Mouse (Mus musculus): ENCODE results near the gene Rtp3.

The Rtp3 gene

DNA sequence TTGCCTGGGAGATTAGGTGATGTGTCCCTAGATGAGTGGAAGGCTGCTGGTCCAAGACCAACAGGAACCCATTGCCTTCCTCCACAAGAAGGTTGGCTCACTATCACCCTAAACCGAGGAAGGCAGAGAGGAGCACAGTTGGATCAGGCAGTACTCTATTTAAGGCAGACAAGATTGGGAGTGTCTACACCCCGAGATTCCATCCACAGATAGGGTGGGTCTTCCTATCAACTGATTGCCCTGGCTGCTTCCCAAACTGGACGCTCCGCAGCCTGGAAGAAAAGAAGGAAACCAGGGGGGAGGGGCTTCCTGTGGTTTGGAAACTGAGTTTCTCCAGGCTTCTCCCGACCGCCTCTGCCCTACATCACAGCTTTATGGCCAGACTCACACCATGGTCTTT, at the start of gene Rtp3:
Gene Rtp3, minus strand, starts transcription at position 380 of the 400 bp plus-strand sequence.
- DNase-seq: peak; percentile 36 to 55

DNA sequence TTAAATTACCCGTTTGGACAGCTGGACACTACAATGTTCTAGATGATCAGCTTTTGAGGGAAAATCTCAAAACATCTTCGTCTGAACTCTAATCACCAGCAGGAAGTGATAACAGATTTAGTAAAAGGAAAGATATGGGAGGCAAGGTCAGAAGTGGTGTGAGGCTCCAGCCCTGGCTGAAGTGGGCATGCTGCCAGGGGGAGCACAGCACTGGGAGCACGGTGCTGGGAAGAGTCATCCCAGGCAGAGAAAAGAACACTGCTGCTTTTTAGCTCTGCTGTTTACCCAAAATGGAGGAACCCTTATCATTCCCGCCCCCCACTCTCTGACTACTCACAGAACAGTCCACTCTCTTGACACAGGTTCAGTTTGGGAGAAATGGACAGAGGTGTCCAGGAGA, 49.6 kb upstream of the Rtp3 start:
- DNase-seq: peak; percentile 65 to 71

DNA sequence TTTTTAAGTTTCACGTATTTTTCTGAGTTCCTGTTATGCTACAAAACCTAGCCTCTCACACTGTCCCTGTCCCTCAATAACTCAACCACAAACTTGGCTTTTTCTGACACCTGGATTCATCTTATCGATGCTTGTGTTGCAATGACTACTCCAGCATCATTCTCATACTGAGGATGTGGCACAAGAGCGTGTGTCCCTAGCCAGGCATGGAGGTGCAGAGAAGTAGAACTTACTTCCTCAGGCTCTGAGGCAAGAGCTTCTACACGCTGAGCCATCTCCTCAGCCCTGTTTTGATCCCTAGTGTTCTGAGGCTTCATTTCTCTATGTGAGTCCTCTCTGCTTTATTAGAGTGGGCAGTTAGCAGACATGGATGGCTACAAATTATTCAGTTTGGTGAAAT, 43.3 kb upstream of the Rtp3 start:
- DNase-seq: no peak

DNA sequence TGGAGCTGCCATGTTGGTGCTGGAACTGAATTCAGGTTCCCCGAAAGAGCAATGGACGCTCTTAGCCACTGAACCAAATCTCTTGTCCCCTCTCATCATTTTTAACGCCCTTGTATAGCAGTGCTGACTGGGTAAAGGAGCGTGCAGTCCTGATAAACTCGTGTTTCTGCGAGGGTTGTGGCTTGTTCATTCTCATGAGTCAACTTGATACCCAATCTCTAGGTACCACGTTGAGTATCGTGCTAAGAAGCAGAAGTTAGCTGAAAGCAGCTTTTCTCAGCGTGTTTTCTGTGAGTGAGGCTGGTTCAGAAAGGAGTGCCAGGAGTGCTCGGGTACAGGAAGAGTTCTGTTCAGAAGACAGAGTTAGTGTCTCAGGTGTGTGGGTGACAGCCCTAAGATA, 36.4 kb upstream of the Rtp3 start:
- DNase-seq: no peak

DNA sequence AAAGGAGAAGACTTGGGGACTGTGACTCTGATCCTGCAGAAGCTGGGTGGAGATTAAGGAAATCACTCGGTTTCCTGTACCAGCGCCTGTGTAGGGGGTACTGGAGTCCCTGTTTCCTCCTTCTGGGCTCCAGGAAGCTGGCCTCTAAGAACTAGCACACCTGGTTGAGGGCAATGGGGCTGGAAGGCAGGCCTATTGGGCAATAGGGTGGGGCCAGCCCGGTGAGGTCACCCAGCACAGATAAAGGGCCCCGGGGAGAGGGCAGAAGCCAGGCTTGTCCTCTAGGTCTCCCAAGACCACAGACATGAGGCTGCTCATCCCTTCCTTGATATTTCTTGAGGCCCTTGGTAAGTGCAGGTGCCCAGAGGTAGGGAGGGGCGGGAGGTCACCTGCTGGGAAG, 28.6 kb upstream of the Rtp3 start, which contains the start of gene Ltf:
Gene Ltf, plus strand, starts transcription at position 250 of the 400 bp plus-strand sequence.
- DNase-seq: no peak

DNA sequence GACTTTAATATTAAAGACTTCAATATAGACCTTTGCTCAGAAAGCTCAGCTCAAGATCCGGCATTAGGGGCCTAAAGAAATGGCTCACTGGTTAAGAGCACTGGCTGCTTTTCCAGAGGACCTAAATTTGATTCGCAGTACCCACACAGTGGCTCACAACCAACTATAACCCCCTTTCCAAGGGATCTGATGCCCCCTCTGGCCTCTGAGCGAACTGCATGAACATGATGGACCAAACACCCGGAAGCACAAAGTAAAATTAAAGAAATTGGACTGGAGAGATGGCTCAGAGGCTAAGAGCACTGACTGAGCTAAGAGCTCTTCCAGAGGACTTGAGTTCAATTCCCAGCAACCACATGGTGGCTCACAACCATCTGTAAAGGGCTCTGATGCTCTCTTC, 25.3 kb upstream of the Rtp3 start:
- peak in 1 of 2 experiments; percentile 16 for DNase-seq

DNA sequence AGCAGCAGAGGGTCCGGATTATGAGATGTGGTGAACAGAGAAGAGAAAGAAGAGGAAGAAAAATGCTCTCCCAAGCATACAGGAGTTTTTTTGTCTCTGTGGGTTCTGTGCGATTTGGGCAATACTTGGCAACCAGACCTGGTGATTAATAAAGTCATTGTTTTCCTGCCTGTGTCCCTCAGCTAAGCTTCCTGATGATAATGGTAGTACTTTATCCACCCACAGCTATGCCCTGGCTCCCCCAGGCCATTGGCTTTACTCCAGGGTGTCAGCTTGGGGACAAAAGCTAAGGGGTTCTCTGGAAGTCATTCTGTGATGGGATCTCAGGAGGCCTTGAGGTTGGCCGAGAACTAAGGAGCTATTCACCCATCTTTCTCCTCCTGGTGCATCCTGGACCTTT, 21.7 kb upstream of the Rtp3 start:
- DNase-seq: peak; percentile 16 to 22

DNA sequence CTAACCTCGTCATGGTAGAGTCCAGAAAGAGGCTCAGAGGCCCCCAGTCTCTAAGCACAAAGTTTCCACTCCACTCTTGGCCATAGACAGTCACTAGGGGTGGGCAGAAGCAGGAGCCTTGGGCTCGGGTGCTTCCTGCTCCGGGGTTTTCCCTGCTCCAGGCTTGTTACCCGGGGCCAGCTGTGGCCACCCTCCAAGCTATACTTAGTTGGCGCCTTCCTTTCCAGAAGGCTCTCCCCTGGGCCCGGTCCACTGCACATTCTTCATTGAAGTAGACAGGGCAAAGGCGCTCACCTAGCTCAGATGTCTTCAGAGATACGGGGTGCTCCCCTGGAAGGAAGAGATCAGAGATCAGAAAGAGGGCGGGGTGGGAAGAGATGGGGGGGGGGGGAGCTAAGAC, 21.2 kb upstream of the Rtp3 start:
- DNase-seq: peak; percentile 8 to 30

DNA sequence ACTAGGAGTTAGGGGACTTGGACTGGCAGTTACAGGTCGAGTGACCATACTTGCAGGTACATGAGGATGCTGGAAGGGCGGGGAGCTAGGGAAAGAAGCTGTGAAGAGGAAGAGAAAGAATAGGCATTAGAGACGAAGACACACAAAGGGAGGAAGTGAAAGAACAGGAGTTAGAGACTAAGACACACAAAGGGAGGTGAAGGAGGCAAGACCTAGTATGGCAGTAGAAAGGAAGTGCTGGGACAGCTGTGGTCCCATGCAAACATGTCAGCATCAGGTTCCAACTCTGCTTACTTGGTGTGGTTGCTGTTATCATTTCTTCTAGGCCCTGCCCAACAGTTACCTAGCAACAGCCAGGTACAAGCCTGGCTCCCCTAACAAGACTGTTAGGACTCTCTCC, 19.4 kb upstream of the Rtp3 start:
- DNase-seq: no peak

DNA sequence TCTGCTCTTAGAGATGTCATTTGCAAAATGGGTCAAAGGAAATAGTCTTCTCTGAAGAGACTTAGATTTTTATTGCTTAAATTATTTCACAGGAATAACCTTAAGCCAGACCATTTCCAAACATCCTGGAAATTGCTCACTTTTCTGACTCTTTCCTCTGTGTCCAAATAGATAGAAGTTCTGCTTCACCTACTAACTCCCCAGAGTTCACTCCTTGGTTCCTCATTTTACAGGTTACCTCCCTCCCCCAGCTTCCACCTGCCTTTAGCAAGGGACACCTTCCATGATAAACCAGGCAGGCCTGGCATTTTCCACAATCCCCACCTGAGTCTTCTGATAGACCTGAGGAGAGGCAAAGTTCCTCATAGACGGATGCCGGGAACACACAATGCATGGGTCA, 16.2 kb upstream of the Rtp3 start:
- no peak for DNase-seq

DNA sequence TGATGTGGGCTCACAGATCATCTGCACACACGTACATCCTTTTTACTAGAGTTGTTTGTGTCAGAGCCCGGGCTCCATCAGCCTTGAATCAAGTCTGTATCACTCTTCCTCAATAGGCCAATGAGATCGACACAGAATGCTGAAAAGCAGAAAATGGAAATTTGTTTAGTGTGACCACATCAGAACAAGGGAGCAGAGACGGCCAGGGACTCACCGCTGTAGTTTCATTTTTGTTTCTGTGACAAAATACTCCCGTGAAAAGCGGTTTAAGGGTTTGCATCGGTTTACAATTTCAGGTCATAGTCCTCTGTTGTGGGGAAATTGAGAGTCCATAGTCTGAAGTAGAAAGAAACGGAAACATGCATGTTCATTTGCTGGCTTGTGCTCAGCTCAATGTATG, 12.9 kb upstream of the Rtp3 start:
- DNase-seq: no peak

DNA sequence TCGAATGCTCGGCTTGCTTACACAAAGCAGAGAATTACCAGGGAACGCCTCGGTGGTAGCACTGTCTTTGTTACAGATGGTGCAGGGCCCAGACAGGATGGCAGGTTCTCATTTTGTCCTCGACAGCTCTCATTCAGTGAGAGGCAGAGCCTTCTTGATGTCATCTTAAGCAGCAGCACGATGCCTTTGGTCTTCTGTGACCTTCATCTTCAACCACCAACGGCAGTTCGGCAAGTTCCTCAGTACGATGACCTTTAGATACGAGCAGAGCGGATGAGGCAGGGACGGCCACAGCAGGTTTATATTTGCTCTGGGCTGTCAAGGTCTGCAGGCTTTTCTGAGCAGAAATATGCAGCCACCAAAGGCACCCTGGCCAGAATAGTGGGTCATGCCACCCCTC, 11.2 kb upstream of the Rtp3 start:
- DNase-seq: no peak

DNA sequence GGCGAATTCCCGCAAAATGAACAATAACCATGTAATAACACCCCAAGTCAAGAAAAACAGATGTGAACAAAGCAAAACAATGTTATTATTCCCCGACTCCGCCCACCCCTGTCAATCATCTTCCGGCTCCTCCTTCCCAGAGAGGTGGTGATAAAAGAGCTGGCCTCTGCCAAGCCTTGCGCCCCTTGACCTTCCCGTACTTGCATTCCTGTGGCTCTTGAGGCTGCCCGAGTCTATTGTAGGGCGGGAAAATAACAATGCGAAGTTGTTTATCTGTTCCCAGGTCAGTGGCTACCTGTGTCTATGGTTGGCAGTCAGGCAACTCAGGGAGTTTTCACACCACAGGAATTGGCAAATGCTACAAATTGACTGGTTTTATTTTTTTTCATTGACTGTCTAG, 9.5 kb upstream of the Rtp3 start:
- peak in 1 of 2 experiments; percentile 38 for DNase-seq

DNA sequence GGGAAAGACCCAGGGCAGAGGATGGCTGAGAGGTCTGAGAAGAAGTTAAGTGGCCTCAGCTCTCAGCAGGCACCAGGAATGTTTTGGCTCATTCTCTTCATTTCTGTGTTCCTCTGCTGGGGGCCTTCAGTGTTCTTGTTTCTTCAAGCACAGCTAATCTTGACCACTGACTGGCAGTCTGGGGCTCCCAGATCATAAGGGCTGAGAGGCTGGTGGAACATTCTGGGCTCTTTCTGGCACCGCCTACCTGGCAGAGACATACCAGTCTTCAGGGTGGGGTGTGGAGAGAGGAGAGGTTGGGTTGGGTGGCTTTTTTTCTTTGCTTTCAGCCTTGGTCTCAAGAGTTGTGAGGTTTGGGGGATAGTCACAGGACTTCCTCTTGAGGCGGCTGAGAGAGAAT, 8.7 kb upstream of the Rtp3 start:
- DNase-seq: no peak

DNA sequence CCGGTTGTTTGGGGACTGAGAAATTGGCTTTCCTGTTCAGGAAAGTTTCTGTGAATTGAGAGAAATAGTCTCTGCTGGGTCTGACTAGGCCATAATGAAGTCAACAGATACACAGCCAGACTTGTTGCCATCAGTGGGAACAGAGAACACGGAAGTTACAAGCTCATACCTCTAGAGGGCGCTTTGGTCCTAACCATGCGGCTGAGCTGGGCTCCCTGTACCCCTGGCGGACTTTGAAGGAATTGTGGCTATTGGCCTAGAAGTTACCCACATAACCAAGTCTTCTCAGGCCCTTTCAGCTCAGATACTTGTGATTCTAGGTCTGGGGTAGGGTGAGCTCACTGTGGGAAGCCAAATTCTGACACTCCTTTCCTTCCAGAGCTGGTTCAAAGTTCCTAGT, 6.9 kb upstream of the Rtp3 start:
- DNase-seq: peak; percentile 77 to 86

DNA sequence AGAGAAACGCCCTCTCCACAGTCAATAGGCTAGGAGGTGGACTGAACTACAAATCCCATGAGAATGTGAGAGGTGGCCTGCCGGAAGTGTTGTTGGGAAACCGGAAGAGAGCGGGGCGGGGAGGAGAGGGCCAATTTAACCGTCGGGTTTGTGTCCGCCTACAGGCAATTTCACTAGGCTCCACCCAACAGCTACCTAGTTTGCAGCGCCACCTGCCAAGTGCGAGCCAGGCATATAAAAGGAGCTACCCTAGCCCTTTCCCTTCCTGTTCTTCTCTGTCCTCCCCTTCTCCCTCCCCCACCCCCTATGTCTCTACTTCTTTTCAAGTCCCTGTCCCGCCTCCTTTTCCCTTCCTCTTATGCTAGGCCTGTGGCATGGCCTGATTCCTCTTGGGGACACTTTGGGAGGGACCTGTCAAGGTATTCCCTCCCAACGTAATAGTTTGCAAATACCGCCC, 4.4 kb upstream of the Rtp3 start:
- DNase-seq: peak; percentile 75 to 84

DNA sequence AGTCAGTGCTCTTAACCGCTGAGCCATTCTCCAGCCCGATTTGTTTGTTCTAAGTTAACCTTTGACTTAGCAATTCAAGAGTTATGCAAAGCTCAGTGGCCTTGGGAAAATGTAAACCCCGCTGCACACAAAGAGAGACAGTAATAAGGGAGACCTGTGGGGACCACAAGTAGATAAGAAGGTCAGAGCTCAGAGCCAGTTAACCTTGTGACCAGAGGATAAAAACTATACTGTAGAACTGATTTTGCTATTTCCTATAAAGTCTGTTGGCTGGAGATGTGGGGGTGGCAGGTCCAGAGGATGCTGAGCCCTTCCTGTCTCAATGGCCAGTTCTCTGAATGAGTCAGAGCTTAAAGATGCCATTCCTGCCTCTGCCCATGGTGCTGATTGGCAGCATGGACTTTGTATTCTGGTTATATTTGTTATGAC, 2.9 kb upstream of the Rtp3 start:
- peak; percentile 37 to 49 for DNase-seq

DNA sequence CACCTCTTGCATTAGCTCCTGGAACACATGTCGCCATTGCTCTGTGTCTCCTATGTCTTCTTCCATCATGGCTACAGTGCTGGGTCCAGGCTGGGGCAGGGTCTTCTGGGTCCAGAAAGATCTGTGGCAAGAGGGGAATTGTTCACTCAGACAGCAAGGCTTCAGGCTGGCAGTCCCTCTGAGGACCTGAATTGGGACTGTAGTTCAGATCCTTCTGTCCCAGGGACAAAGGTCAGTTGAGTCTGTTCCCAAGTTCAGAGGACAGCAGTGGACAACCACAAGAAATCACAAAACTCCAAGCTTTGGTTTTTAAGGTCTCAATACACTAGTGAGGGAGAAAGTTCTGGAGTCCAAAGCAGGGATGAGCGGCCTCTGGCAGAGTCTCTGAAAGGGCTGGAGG, 840 bp downstream of the Rtp3 start:
- DNase-seq: no peak

DNA sequence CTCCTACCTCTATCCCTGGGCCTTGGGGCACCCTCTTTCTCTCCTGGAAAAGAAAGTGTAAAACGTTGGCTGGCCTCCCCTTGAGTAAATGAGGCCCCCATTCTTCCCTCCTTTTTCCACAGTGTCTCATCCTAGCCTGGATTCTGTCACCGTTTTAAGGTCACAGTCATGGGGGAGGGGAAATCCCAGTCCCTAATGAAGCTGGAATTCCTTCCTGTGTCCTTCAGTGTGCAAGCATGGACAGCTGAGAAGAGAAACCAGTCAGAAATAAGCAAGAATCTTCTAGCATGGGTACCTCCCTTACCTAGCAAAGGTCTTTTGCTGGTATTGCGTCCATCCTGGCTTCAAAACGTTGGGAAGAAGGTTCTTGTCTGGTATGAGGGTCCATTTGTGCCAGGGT, 1.2 kb downstream of the Rtp3 start:
- no peak for DNase-seq

DNA sequence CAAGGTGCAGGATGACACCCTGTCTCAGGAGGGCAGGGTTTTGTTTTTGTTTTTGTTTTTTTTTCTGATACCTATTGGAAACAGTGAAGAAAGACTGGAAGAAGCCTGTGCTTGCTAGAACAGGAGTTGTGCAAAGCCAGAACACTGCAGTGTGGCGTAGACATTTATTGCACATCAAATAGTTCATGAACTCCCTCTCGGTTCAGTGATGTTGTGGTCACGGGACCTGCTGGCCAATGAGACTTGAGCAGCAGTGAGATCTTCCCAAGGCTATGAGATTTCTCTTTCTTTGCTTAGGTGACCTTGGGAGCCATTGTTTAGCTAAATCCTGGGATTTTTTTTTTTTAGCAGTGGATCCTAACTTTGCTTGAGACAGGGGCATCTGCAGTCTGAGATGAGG, 2.3 kb downstream of the Rtp3 start:
- DNase-seq: no peak

DNA sequence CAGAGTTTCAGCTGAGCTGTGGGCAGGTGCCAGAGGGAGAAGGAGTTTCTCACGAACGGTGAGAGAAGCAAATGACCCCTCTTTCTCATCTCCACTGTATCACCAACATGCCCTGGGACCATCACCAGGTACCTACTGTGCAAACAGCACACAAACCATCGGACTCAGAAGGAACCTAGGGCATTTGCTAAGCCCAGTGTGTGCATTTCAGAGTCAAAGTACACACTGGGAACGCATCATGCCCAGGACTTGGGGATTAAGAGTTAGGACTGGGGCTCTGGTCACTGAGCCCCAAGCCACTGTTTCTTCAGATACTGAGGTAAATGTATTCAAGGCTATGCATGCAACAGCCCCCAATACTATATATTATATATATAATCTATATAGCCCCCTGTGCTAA, 3.1 kb downstream of the Rtp3 start:
- no peak for DNase-seq

DNA sequence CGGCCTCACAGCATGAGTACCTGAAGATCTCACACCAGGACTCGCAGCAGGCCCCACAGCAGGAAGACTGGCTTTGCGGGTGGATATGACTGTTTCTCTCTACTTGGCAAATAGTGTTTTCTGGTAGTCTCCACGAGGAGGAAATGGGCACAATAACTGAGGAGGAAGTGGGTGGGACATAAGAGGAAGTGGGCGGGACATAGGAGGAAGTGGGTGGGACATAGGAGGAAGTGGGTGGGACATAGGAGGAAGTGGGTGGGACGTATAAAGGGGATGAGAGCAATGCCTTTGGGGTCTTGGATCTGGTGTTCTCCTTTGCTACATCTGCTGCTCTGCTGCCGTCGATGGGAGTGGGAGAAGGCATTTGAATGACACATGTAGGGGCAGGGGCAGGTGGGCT, 4.4 kb downstream of the Rtp3 start:
- DNase-seq: no peak

DNA sequence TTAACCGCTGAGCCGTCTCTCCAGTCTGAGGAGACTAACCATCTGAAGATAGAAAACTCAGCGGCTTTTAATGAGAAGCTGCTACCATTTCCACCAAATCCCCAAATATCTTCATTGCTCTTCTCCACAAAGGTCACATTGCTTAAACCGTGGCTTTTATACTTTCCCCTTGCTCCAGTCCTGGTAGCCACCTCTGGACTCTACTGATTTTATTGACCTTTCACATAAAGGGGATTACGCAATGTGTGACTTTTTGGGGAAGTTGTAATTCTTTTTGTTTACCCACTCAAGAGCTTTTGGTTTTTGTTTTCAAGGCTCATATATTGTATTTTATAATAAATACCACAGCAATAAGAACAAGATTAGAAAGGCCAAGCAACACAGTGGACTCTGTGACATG, 4.8 kb downstream of the Rtp3 start:
- DNase-seq: no peak

DNA sequence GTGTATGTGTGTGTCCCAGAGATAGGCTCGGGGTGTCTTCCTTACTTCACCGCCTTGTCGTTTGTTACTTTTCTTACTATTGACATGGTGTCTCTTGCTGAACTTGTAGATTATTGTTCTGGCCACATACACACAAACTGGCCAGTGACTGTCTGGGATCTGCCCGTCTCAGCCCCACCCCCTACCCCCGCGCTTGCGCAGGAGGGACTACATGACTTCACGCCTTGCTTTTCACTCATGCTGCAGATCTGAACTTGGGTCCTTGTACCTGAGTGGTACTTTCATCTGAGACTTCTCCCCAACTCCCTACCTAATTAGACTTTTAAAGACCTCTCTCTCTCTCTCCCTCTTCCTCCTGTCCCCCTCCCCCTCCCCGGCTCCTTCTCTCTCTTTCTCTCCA, 6.3 kb downstream of the Rtp3 start:
- DNase-seq: no peak

DNA sequence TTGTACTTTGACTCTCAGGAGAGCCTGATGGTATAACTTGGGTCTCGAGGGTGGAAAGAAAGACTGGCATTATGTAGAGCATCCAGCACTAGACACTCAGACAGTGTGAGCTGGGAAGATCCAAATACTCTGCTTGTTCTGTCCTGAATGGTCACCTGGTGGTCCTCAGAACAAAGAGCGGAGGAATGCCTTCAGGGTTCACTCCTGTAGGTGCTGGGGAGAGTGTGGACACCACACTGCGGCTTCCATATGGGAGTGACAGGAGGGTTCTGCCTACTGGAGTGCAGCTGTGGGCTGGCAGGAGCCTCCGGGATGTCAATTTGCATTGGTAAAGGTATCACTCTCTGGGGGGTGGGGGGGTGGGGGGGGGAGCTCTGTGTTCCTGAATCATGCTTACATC, 8.0 kb downstream of the Rtp3 start:
- no peak for DNase-seq

DNA sequence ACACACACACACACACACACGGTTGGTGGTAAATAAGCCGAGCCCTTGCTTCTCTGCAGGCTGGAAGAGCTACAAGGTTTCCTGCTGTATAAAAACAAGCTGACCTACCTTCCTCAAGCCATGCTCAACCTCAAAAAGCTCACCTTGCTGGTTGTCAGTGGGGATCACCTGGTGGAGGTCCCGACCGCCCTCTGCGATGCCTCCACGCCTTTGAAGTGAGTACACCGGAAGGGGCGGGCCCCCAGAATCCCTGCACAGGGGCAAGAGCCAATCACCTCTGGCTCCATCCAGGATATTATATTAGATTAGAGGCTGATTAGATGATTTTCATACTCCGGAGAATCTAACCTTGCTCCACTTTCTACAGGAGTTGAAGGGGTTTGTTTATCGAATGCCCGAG, 11.0 kb downstream of the Rtp3 start:
- DNase-seq: no peak
